Mouse (Mus musculus) limb, embryonic 13.5 days (tissue): ENCODE data around the gene Bicra. TPM values are rescaled to one million over a fixed set of nuclear protein-coding genes. Genes with fewer than 3 reads are reported as not detected.

Experiments used
- ATAC-seq: fragments of 200-750 bp; cut with Nextera tagmentation; 2 replicates; pipeline ENCODE4 v1.8.0; 2017; ENCODE audit warnings: low read depth, moderate number of reproducible peaks, moderate TSS enrichment; ENCODE audit not compliant: low FRiP score
- H3K27ac ChIP-seq: fragments of 300-500 bp; sonication (generic); 2 replicates; pipeline ENCODE4 v1.5.1; 2015; ENCODE audit warnings: inconsistent platforms, mild to moderate bottlenecking, moderate library complexity
- H3K27me3 ChIP-seq: fragments of 300-500 bp; sonication (generic); 2 replicates; pipeline ENCODE4 v1.6.1; 2015; ENCODE audit warnings: mild to moderate bottlenecking, inconsistent platforms
- H3K36me3 ChIP-seq: fragments of 300-500 bp; sonication (generic); 2 replicates; pipeline ENCODE4 v1.6.1; 2015; ENCODE audit warnings: inconsistent platforms, mild to moderate bottlenecking, moderate library complexity
- H3K4me1 ChIP-seq: fragments of 300-500 bp; sonication (generic); 2 replicates; pipeline ENCODE4 v1.6.1; 2015; ENCODE audit warnings: inconsistent platforms
- H3K4me2 ChIP-seq: fragments of 300-500 bp; sonication (generic); replicated peaks from 2 replicates; pipeline ENCODE4 v1.6.1; 2015; ENCODE audit warnings: inconsistent platforms, mild to moderate bottlenecking, moderate library complexity
- H3K4me3 ChIP-seq: fragments of 300-500 bp; sonication (generic); 2 replicates; pipeline ENCODE4 v1.5.1; 2015; ENCODE audit warnings: moderate library complexity, mild to moderate bottlenecking, inconsistent platforms
- H3K9ac ChIP-seq: fragments of 300-500 bp; sonication (generic); 2 replicates; pipeline ENCODE4 v1.6.1; 2015; ENCODE audit warnings: mild to moderate bottlenecking, inconsistent platforms
- H3K9me3 ChIP-seq: fragments of 300-500 bp; sonication (generic); 2 replicates; pipeline ENCODE4 v1.6.1; 2016; ENCODE audit warnings: inconsistent platforms
- WGBS: fragments of 180-500 bp; shearing (Covaris S2); methylation state at CpG from one replicate; pipeline ENCODE4 v1.1.7; 2015; 5-methylcytosine and 5-hydroxymethylcytosine counted together
- polyA plus RNA-seq: library from polyadenylated mRNA; unstranded; fragments of >200 nt; fragmentation: Nextera tagmentation; extraction: Ambion mirVana; gene quantifications from 2 replicates; pipeline ENCODE4 v1.2.1, GENCODE M21; 2015

The Bicra gene
- polyA plus RNA-seq, 1 experiment from 2014 or later = 8.7 TPM

GRCm38 (mm10) chr7:16028102-16028927 is 19.4 kb downstream of the Bicra start:
- H3K36me3 ChIP-seq = peaks cover 30% of the 10 kb centered on the region
- peaks cover 6% of the 10 kb centered on the region; the same call in 1 of the 2 replicates for H3K4me1 ChIP-seq
- no peak overlapping the region for H3K4me3 ChIP-seq
- H3K9ac ChIP-seq = no peak overlapping the region
- no peak overlapping the region for H3K4me2 ChIP-seq
- no peaks in the 10 kb centered on the region for H3K27me3 ChIP-seq
- no peak for ATAC-seq
- no peak overlapping the region for H3K27ac ChIP-seq
- WGBS = 85% methylated on average over 6 of the region's 6 CpGs
- H3K9me3 ChIP-seq = no peaks in the 10 kb centered on the region

- Histone ChIP-seq H3K27me3 (no peaks in the 10 kb centered on the region), H3K4me2 (no peak overlapping the region), H3K9ac (no peak overlapping the region), H3K4me1 (peaks cover 12% of the 10 kb centered on the region; the same call in 1 of the 2 replicates), H3K9me3 (no peaks in the 10 kb centered on the region), H3K36me3 (peaks cover 6% of the 10 kb centered on the region; the same call in 1 of the 2 replicates), H3K4me3 (no peak overlapping the region), H3K27ac (no peak overlapping the region)
- ATAC-seq = no peak
- 88% methylated on average over 8 of the region's 8 CpGs for WGBS
Measured at GRCm38 (mm10) chr7:16024603-16025222, 23.0 kb downstream of the Bicra start.

GRCm38 (mm10) chr7:16019256-16020094 is 28.2 kb downstream of the Bicra start:
- H3K9me3 ChIP-seq = no peaks in the 10 kb centered on the region; the same call in 1 of the 2 replicates
- peaks cover 8% of the 10 kb centered on the region for H3K36me3 ChIP-seq
- H3K4me2 ChIP-seq = no peak overlapping the region
- WGBS = 78% methylated on average over 5 of the region's 5 CpGs
- no peak overlapping the region for H3K27ac ChIP-seq
- H3K4me3 ChIP-seq = no peak overlapping the region
- no peak for ATAC-seq
- H3K9ac ChIP-seq = no peak overlapping the region
- H3K27me3 ChIP-seq = no peaks in the 10 kb centered on the region
- peaks cover 7% of the 10 kb centered on the region for H3K4me1 ChIP-seq

GRCm38 (mm10) chr7:16018016-16018810 is 29.5 kb downstream of the Bicra start:
- no peaks in the 10 kb centered on the region; the same call in 1 of the 2 replicates for H3K9me3 ChIP-seq
- no peak overlapping the region for H3K4me3 ChIP-seq
- peaks cover 13% of the 10 kb centered on the region for H3K36me3 ChIP-seq
- H3K4me2 ChIP-seq = no peak overlapping the region
- no peak for ATAC-seq
- H3K27me3 ChIP-seq = no peaks in the 10 kb centered on the region
- WGBS = 80% methylated on average over 9 of the region's 9 CpGs
- H3K27ac ChIP-seq = no peak overlapping the region
- H3K9ac ChIP-seq = no peak overlapping the region
- peaks cover 16% of the 10 kb centered on the region for H3K4me1 ChIP-seq

GRCm38 (mm10) chr7:16015384-16015783 is 32.3 kb downstream of the Bicra start:
- H3K27ac ChIP-seq = no peak overlapping the region
- H3K4me3 ChIP-seq = no peak overlapping the region
- H3K9ac ChIP-seq = no peak overlapping the region
- no peak for ATAC-seq
- H3K4me2 ChIP-seq = no peak overlapping the region
- WGBS = 87% methylated on average over 5 of the region's 5 CpGs
- H3K36me3 ChIP-seq = peaks cover 26% of the 10 kb centered on the region
- H3K9me3 ChIP-seq = no peaks in the 10 kb centered on the region; the same call in 1 of the 2 replicates
- peaks cover 10% of the 10 kb centered on the region for H3K4me1 ChIP-seq
- no peaks in the 10 kb centered on the region for H3K27me3 ChIP-seq

GRCm38 (mm10) chr7:16014521-16015175 is 33.1 kb downstream of the Bicra start:
- H3K4me1 ChIP-seq = peaks cover 10% of the 10 kb centered on the region
- H3K27ac ChIP-seq = no peak overlapping the region
- H3K4me2 ChIP-seq = no peak overlapping the region
- no peaks in the 10 kb centered on the region; the same call in 1 of the 2 replicates for H3K9me3 ChIP-seq
- WGBS = 85% methylated on average over 8 of the region's 8 CpGs
- H3K4me3 ChIP-seq = no peak overlapping the region
- ATAC-seq = no peak
- H3K36me3 ChIP-seq = peaks cover 26% of the 10 kb centered on the region
- no peak overlapping the region for H3K9ac ChIP-seq
- no peaks in the 10 kb centered on the region for H3K27me3 ChIP-seq

GRCm38 (mm10) chr7:16013722-16014275 is 33.9 kb downstream of the Bicra start:
- ATAC-seq = no peak
- H3K36me3 ChIP-seq = peaks cover 26% of the 10 kb centered on the region
- no peak overlapping the region for H3K27ac ChIP-seq
- no peak overlapping the region for H3K4me3 ChIP-seq
- 20% methylated on average over 5 of the region's 5 CpGs for WGBS
- peaks cover 10% of the 10 kb centered on the region for H3K4me1 ChIP-seq
- H3K27me3 ChIP-seq = no peaks in the 10 kb centered on the region
- no peak overlapping the region for H3K4me2 ChIP-seq
- H3K9ac ChIP-seq = no peak overlapping the region
- H3K9me3 ChIP-seq = no peaks in the 10 kb centered on the region; the same call in 1 of the 2 replicates

GRCm38 (mm10) chr7:16012576-16013263 is 35.0 kb downstream of the Bicra start:
- WGBS = 79% methylated on average over 11 of the region's 11 CpGs
- no peak for ATAC-seq
- H3K27me3 ChIP-seq = no peaks in the 10 kb centered on the region
- H3K9ac ChIP-seq = no peak overlapping the region
- H3K4me1 ChIP-seq = peaks cover 10% of the 10 kb centered on the region
- H3K4me3 ChIP-seq = no peak overlapping the region
- peaks cover 29% of the 10 kb centered on the region for H3K36me3 ChIP-seq
- H3K9me3 ChIP-seq = no peaks in the 10 kb centered on the region; the same call in 1 of the 2 replicates
- H3K4me2 ChIP-seq = no peak overlapping the region
- H3K27ac ChIP-seq = no peak overlapping the region

GRCm38 (mm10) chr7:16011418-16012085 is 36.2 kb downstream of the Bicra start:
- Histone ChIP-seq H3K27me3 (no peaks in the 10 kb centered on the region), H3K27ac (no peak overlapping the region), H3K4me3 (no peak overlapping the region), H3K4me1 (peaks cover 10% of the 10 kb centered on the region), H3K9me3 (no peaks in the 10 kb centered on the region; the same call in 1 of the 2 replicates), H3K4me2 (no peak overlapping the region), H3K9ac (no peak overlapping the region; the same call in 1 of the 2 replicates), H3K36me3 (peaks cover 31% of the 10 kb centered on the region)
- 91% methylated on average over 7 of the region's 7 CpGs for WGBS
- no peak for ATAC-seq

- 92% methylated on average over 5 of the region's 5 CpGs for WGBS
- Histone ChIP-seq H3K9ac (no peak overlapping the region), H3K36me3 (peaks cover 31% of the 10 kb centered on the region), H3K4me3 (no peak overlapping the region), H3K4me2 (no peak overlapping the region), H3K4me1 (peaks cover 10% of the 10 kb centered on the region), H3K27ac (no peak overlapping the region), H3K27me3 (no peaks in the 10 kb centered on the region), H3K9me3 (no peaks in the 10 kb centered on the region; the same call in 1 of the 2 replicates)
- no peak for ATAC-seq
Measured at GRCm38 (mm10) chr7:16010649-16011048, 37.1 kb downstream of the Bicra start.
